ENCODE assay signal across 8 mouse cellular contexts in genomic region chr11:82032678-82033344, GRCm38 (mm10). TPM values are rescaled to one million over a fixed set of nuclear protein-coding genes. Genes with fewer than 3 reads are reported as not detected.
A peak's percentile ranks its signal among the peaks of the same experiment; 100 is the strongest.
DNase-seq lines count a peak whose midpoint lies in the region; ATAC-seq and TF ChIP-seq lines count a peak whose summit lies in the region.

No protein-coding gene starts in this region.

- H3K4me3 ChIP-seq in heart, postnatal 0 days (ENCODE audit: low read depth, low read length), result no peak overlapping the region
- no peak overlapping the region for H3K4me3 ChIP-seq in neural tube, embryonic 15.5 days (replicated peaks)

- WGBS in heart, postnatal 0 days, result 13% methylated on average over 8 of the region's 8 CpGs
- WGBS in neural tube, embryonic 15.5 days, result 23% methylated on average over 8 of the region's 8 CpGs

- no peaks in the 10 kb centered on the region for H3K36me3 ChIP-seq in heart, postnatal 0 days (replicated peaks; ENCODE audit: control insufficient read depth, insufficient read depth, low read length)
- H3K36me3 ChIP-seq in neural tube, embryonic 15.5 days, result no peaks in the 10 kb centered on the region

- no peak for TF ChIP-seq EP300 in heart, postnatal 0 days (IDR thresholded peaks at IDR 0.05; ENCODE audit: low read depth)

- H3K27ac ChIP-seq in heart, postnatal 0 days (ENCODE audit: low read depth), result peak overlapping the region; percentile 39
- peak overlapping the region; percentile 72 for H3K27ac ChIP-seq in neural tube, embryonic 15.5 days (replicated peaks)

- TF ChIP-seq CTCF in brain, embryonic 14.5 days (IDR thresholded peaks at IDR 0.05; ENCODE audit: borderline replicate concordance, extremely low read depth, insufficient read depth, insufficient read length), result no peak
- TF ChIP-seq CTCF in heart, postnatal 0 days (IDR thresholded peaks at IDR 0.05; ENCODE audit: low read depth), result no peak

- TF ChIP-seq POLR2A in brain, embryonic 14.5 days (IDR thresholded peaks at IDR 0.05; ENCODE audit: borderline replicate concordance, extremely low read depth, insufficient read depth, insufficient read length, poor library complexity, severe bottlenecking), result no peak

- no peak overlapping the region for H3K9ac ChIP-seq in heart, postnatal 0 days (replicated peaks; ENCODE audit: low read depth, low read length)
- no peak overlapping the region for H3K9ac ChIP-seq in neural tube, embryonic 15.5 days (replicated peaks)

- 0 out of 2 replicates have a peak, but pooled peaks cover 4% of the 10 kb centered on the region for H3K4me1 ChIP-seq in heart, postnatal 0 days (ENCODE audit: control insufficient read depth, insufficient read depth)
- H3K4me1 ChIP-seq in neural tube, embryonic 15.5 days, result peaks cover 20% of the 10 kb centered on the region

- H3K27me3 ChIP-seq in heart, postnatal 0 days (ENCODE audit: control insufficient read depth, insufficient read depth, low read length), result no peaks in the 10 kb centered on the region
- H3K27me3 ChIP-seq in neural tube, embryonic 15.5 days (replicated peaks), result no peaks in the 10 kb centered on the region

- no peaks in the 10 kb centered on the region for H3K9me3 ChIP-seq in heart, postnatal 0 days (replicated peaks; ENCODE audit: control insufficient read depth, low read length)
- no peaks in the 10 kb centered on the region for H3K9me3 ChIP-seq in neural tube, embryonic 15.5 days (replicated peaks)

- ATAC-seq in heart, postnatal 0 days (ENCODE audit: insufficient read depth, low read depth), result peak; percentile 29; the same call in 1 of the 2 replicates
- no peak for ATAC-seq in neural tube, embryonic 15.5 days (ENCODE audit: low FRiP score)

- no peak overlapping the region for H3K4me2 ChIP-seq in heart, postnatal 0 days (ENCODE audit: low read depth, low read length)
- no peak overlapping the region for H3K4me2 ChIP-seq in neural tube, embryonic 15.5 days

- peak; percentile 19 for DNase-seq in layer of hippocampus, adult 11-12 months (ENCODE audit: low spot score)
- DNase-seq in layer of hippocampus, adult 9-11 months, result no peak
- DNase-seq in brain, embryonic 14.5 days (ENCODE audit: low read depth), result peak; percentile 68
- peak; percentile 75 for DNase-seq in heart, postnatal 0 days (ENCODE audit: low spot score)
- DNase-seq in kidney, postnatal 25 days, result peak; percentile 62 to 73
- no peak for DNase-seq in thymus, postnatal 14 days
- DNase-seq in thymus, postnatal 36 days, result no peak

RNA-seq across cellular contexts. Expression of gene Ccl2, which starts 2.6 kb away (rescaled TPM):
- 0.72 and 0.74 TPM in 2 replicates for polyA plus RNA-seq in brain, embryonic 14.5 days (2012; rRNA removed)
- total RNA-seq in heart, postnatal 0 days (2014; rRNA removed; ENCODE audit: low replicate concordance), result 7.2 and 11.7 TPM in 2 replicates
- polyA plus RNA-seq in heart, postnatal 0 days (2015; fragmentation: Nextera tagmentation; extraction: Ambion mirVana), result 8.0 and 11.5 TPM in 2 replicates
- polyA plus RNA-seq in neural tube, embryonic 15.5 days (2015; fragmentation: Nextera tagmentation; extraction: Ambion mirVana), result 1.6 and 2.5 TPM in 2 replicates

RNA-seq across cellular contexts. Expression of gene Gm17268, which starts 5.6 kb away (rescaled TPM):
- polyA plus RNA-seq in brain, embryonic 14.5 days (2012; rRNA removed), result not detected in 2 replicates
- not detected in 2 replicates for total RNA-seq in heart, postnatal 0 days (2014; rRNA removed; ENCODE audit: low replicate concordance)
- not detected in 2 replicates for polyA plus RNA-seq in heart, postnatal 0 days (2015; fragmentation: Nextera tagmentation; extraction: Ambion mirVana)
- polyA plus RNA-seq in neural tube, embryonic 15.5 days (2015; fragmentation: Nextera tagmentation; extraction: Ambion mirVana), result not detected in 2 replicates

RNA-seq across cellular contexts. Expression of gene Ccl7, which starts 12.7 kb away (rescaled TPM):
- 0.18 and 0.40 TPM in 2 replicates for polyA plus RNA-seq in brain, embryonic 14.5 days (2012; rRNA removed)
- 0.53 and 7.3 TPM in 2 replicates for total RNA-seq in heart, postnatal 0 days (2014; rRNA removed; ENCODE audit: low replicate concordance)
- 2.8 and 3.2 TPM in 2 replicates for polyA plus RNA-seq in heart, postnatal 0 days (2015; fragmentation: Nextera tagmentation; extraction: Ambion mirVana)
- 1.3 and 2.5 TPM in 2 replicates for polyA plus RNA-seq in neural tube, embryonic 15.5 days (2015; fragmentation: Nextera tagmentation; extraction: Ambion mirVana)

RNA-seq across cellular contexts. Expression of gene Ccl11, which starts 24.8 kb away (rescaled TPM):
- polyA plus RNA-seq in brain, embryonic 14.5 days (2012; rRNA removed), result 0.31 and 0.37 TPM in 2 replicates
- total RNA-seq in heart, postnatal 0 days (2014; rRNA removed; ENCODE audit: low replicate concordance), result not detected in 2 replicates
- polyA plus RNA-seq in heart, postnatal 0 days (2015; fragmentation: Nextera tagmentation; extraction: Ambion mirVana), result 0.18 and 0.20 TPM in 2 replicates
- 0.47 and 3.9 TPM in 2 replicates for polyA plus RNA-seq in neural tube, embryonic 15.5 days (2015; fragmentation: Nextera tagmentation; extraction: Ambion mirVana)

Comparison
In these comparisons a context has a peak if more than half of its experiments do, and no peak if none do; other contexts are left out.
1. DNase-seq: peak in layer of hippocampus, adult 11-12 months (single experiment), brain, embryonic 14.5 days (single experiment), heart, postnatal 0 days (single experiment) and kidney, postnatal 25 days (2 of 2); none in layer of hippocampus, adult 9-11 months (single experiment), thymus, postnatal 14 days (single experiment) and thymus, postnatal 36 days (0 of 2).